ENCODE assay signal across 22 mouse cellular contexts in the genomic region with DNA sequence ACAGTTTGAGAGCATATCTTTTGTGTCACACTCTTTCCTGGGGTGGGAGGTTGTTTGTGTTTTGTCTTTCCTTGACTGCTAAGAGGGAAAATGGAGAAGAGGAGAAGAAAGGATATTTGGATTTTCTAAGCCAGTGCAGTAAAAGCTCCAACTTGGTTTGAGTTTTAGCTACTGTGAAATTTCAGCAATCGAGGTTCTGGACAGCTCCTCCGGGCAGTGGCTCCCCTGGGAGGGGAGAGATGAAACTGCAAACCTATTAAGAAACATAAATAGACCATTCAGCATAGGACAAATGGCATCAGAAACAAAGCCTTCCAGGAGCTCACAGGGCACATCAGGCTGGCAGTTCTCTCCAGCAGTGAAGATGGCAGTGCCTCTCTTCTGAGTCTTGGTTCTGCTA. TPM values are rescaled to one million over a fixed set of nuclear protein-coding genes. Genes with fewer than 3 reads are reported as not detected.
DNase-seq lines count a peak whose midpoint lies in the region; ATAC-seq and TF ChIP-seq lines count a peak whose summit lies in the region.
"Had no signal": no experiment of that assay in that cellular context is flagged by ENCODE, and none has a peak within 500 bp of the region (broad histone marks: within the 10 kb centered on the region; RNA-seq: fewer than 3 reads in every experiment).

No protein-coding gene starts in this region.

- H3K27ac ChIP-seq in kidney, postnatal 0 days = no peak overlapping the region
- no peak overlapping the region for H3K27ac ChIP-seq in kidney, embryonic 14.5 days (ENCODE audit: low read depth, low read length)
- H3K27ac ChIP-seq in stomach, postnatal 0 days (replicated peaks) = no peak overlapping the region
- H3K27ac ChIP-seq: embryonic facial prominence, embryonic 15.5 days; hindbrain, embryonic 12.5 days; left cerebral cortex, adult 2 months; midbrain, embryonic 15.5 days; neural tube, embryonic 12.5 days had no signal

- peak; percentile 37; the same call in 1 of the 2 replicates for TF ChIP-seq CTCF in kidney, postnatal 0 days (IDR thresholded peaks at IDR 0.05; ENCODE audit: low read depth)
- no peak for TF ChIP-seq CTCF in lung, adult 2 months (IDR thresholded peaks at IDR 0.05; ENCODE audit: insufficient read depth, low read length)
- TF ChIP-seq CTCF in stomach, postnatal 0 days (IDR thresholded peaks at IDR 0.05; ENCODE audit: low read depth) = peak; percentile 30

- no peak overlapping the region for H3K4me3 ChIP-seq in kidney, postnatal 0 days (replicated peaks; ENCODE audit: low read depth, low read length)
- no peak overlapping the region for H3K4me3 ChIP-seq in kidney, embryonic 14.5 days (ENCODE audit: low read length)
- H3K4me3 ChIP-seq in lung, adult 2 months (replicated peaks; ENCODE audit: extremely low read depth, low read depth, low read length) = no peak overlapping the region
- H3K4me3 ChIP-seq in stomach, postnatal 0 days (ENCODE audit: low read depth, low read length) = no peak overlapping the region
- H3K4me3 ChIP-seq: embryonic facial prominence, embryonic 15.5 days; hindbrain, embryonic 12.5 days; left cerebral cortex, adult 2 months; midbrain, embryonic 15.5 days; neural tube, embryonic 12.5 days had no signal

- TF ChIP-seq POLR2A in lung, adult 2 months (IDR thresholded peaks at IDR 0.05; ENCODE audit: borderline replicate concordance, extremely low read depth, low read depth, low read length) = no peak

- H3K36me3 ChIP-seq in kidney, postnatal 0 days (ENCODE audit: insufficient read depth, low read length) = no peaks in the 10 kb centered on the region
- H3K36me3 ChIP-seq in kidney, embryonic 14.5 days (ENCODE audit: control insufficient read depth, insufficient read depth, low read length) = no peaks in the 10 kb centered on the region
- no peaks in the 10 kb centered on the region for H3K36me3 ChIP-seq in stomach, postnatal 0 days (ENCODE audit: control insufficient read depth, insufficient read depth, low read length)
- H3K36me3 ChIP-seq: embryonic facial prominence, embryonic 15.5 days; hindbrain, embryonic 12.5 days; midbrain, embryonic 15.5 days; neural tube, embryonic 12.5 days had no signal

- no peak for ATAC-seq in kidney, postnatal 0 days (replicated peaks; ENCODE audit: low FRiP score, low read depth)
- ATAC-seq in kidney, embryonic 14.5 days (ENCODE audit: low FRiP score, low TSS enrichment) = no peak
- ATAC-seq in stomach, postnatal 0 days (ENCODE audit: low FRiP score, low TSS enrichment) = no peak
- ATAC-seq: forebrain, embryonic 14.5 days; midbrain, embryonic 15.5 days had no signal

- no peak overlapping the region for H3K9ac ChIP-seq in kidney, postnatal 0 days (ENCODE audit: low read depth, low read length)
- no peak overlapping the region for H3K9ac ChIP-seq in kidney, embryonic 14.5 days (ENCODE audit: low read depth, low read length)
- H3K9ac ChIP-seq in stomach, postnatal 0 days (ENCODE audit: low read length) = no peak overlapping the region
- H3K9ac ChIP-seq: embryonic facial prominence, embryonic 15.5 days; hindbrain, embryonic 12.5 days; midbrain, embryonic 15.5 days; neural tube, embryonic 12.5 days had no signal

- peak; percentile 33 for DNase-seq in embryo, embryonic 10.5 days (ENCODE audit: low spot score)
- DNase-seq in embryo, embryonic 10 days (ENCODE audit: low spot score) = no peak
- DNase-seq in kidney, postnatal 0 days (ENCODE audit: low spot score) = peak; percentile 36
- DNase-seq in lung, postnatal 10 days = peak; percentile 10
- DNase-seq in lung, adult 2 months = no peak
- DNase-seq in stomach, postnatal 0 days (ENCODE audit: low spot score) = no peak
- DNase-seq in kidney, postnatal 14 days = no peak
- DNase-seq: cerebellum, adult 2 months; kidney, adult 18-20 months; layer of hippocampus, adult 9-11 months; lung, postnatal 36 days; retina, postnatal 1 day; right cerebral cortex, postnatal 25 days; spleen, adult 18-20 months had no signal

- WGBS in kidney, postnatal 0 days = 23% methylated on average over 2 of the region's 2 CpGs
- WGBS in kidney, embryonic 14.5 days = 34% methylated on average over 2 of the region's 2 CpGs
- whole genome bisulfite sequencing in lung, adult 2 months = 31% methylated on average over 2 of the region's 2 CpGs
- WGBS in stomach, postnatal 0 days = 31% methylated on average over 2 of the region's 2 CpGs

- H3K27me3 ChIP-seq in kidney, postnatal 0 days (ENCODE audit: insufficient read depth, low read length) = no peaks in the 10 kb centered on the region
- H3K27me3 ChIP-seq in kidney, embryonic 14.5 days (ENCODE audit: control insufficient read depth, insufficient read depth, low read length) = no peaks in the 10 kb centered on the region
- H3K27me3 ChIP-seq in stomach, postnatal 0 days (ENCODE audit: control insufficient read depth, insufficient read depth, low read length) = no peaks in the 10 kb centered on the region
- H3K27me3 ChIP-seq: embryonic facial prominence, embryonic 15.5 days; hindbrain, embryonic 12.5 days; midbrain, embryonic 15.5 days; neural tube, embryonic 12.5 days had no signal

- no peaks in the 10 kb centered on the region for H3K9me3 ChIP-seq in kidney, postnatal 0 days (replicated peaks; ENCODE audit: low read length)
- no peaks in the 10 kb centered on the region; the same call in 1 of the 2 replicates for H3K9me3 ChIP-seq in kidney, embryonic 14.5 days (ENCODE audit: control insufficient read depth, low read length)
- H3K9me3 ChIP-seq in stomach, postnatal 0 days (ENCODE audit: control insufficient read depth, low read length) = no peaks in the 10 kb centered on the region
- H3K9me3 ChIP-seq: embryonic facial prominence, embryonic 15.5 days; hindbrain, embryonic 12.5 days; midbrain, embryonic 15.5 days; neural tube, embryonic 12.5 days had no signal

- no peak for TF ChIP-seq EP300 in stomach, postnatal 0 days (optimal IDR thresholded peaks at IDR 0.05)

- H3K4me2 ChIP-seq in kidney, postnatal 0 days (ENCODE audit: low read length) = no peak overlapping the region
- no peak overlapping the region for H3K4me2 ChIP-seq in kidney, embryonic 14.5 days (replicated peaks; ENCODE audit: low read depth, low read length)
- no peak overlapping the region for H3K4me2 ChIP-seq in stomach, postnatal 0 days (replicated peaks; ENCODE audit: low read depth)
- H3K4me2 ChIP-seq: embryonic facial prominence, embryonic 15.5 days; heart, embryonic 11.5 days; hindbrain, embryonic 12.5 days; midbrain, embryonic 15.5 days; neural tube, embryonic 12.5 days had no signal

- H3K4me1 ChIP-seq in kidney, postnatal 0 days (replicated peaks; ENCODE audit: insufficient read depth, low read length) = no peaks in the 10 kb centered on the region
- H3K4me1 ChIP-seq in kidney, embryonic 14.5 days (ENCODE audit: control insufficient read depth, insufficient read depth, low read length) = no peaks in the 10 kb centered on the region
- H3K4me1 ChIP-seq in lung, adult 2 months (ENCODE audit: control insufficient read depth, insufficient read depth, low read length) = no peaks in the 10 kb centered on the region
- no peaks in the 10 kb centered on the region for H3K4me1 ChIP-seq in stomach, postnatal 0 days (replicated peaks; ENCODE audit: control insufficient read depth, insufficient read depth)
- H3K4me1 ChIP-seq: embryonic facial prominence, embryonic 15.5 days; hindbrain, embryonic 12.5 days; midbrain, embryonic 15.5 days; neural tube, embryonic 12.5 days had no signal

RNA-seq across cellular contexts. Expression of gene Abat, which starts 9.0 kb away (rescaled TPM):
- 33.9 and 36.6 TPM in 2 replicates for polyA plus RNA-seq in kidney, postnatal 0 days (2015; fragmentation: Nextera tagmentation; extraction: Ambion mirVana)
- polyA plus RNA-seq in kidney, embryonic 14.5 days (2014; fragmentation: Nextera tagmentation; extraction: Ambion mirVana) = 15.8 and 27.2 TPM in 2 replicates
- polyA plus RNA-seq in lung, adult 2 months (2012; rRNA removed) = 3.2 and 4.2 TPM in 2 replicates
- 4.1 and 4.2 TPM in 2 replicates for polyA plus RNA-seq in stomach, postnatal 0 days (2015; fragmentation: Nextera tagmentation; extraction: Ambion mirVana)

RNA-seq across cellular contexts. Expression of gene Mettl22, which starts 33.7 kb away (rescaled TPM):
- 15.2 and 18.4 TPM in 2 replicates for polyA plus RNA-seq in kidney, postnatal 0 days (2015; fragmentation: Nextera tagmentation; extraction: Ambion mirVana)
- 20.5 and 22.2 TPM in 2 replicates for polyA plus RNA-seq in kidney, embryonic 14.5 days (2014; fragmentation: Nextera tagmentation; extraction: Ambion mirVana)
- polyA plus RNA-seq in lung, adult 2 months (2012; rRNA removed) = 16.5 and 24.2 TPM in 2 replicates
- 9.3 and 12.1 TPM in 2 replicates for polyA plus RNA-seq in stomach, postnatal 0 days (2015; fragmentation: Nextera tagmentation; extraction: Ambion mirVana)

Comparison
In these comparisons a context has a peak if more than half of its experiments do, and no peak if none do; other contexts are left out.
1. DNase-seq: peak in embryo, embryonic 10.5 days (single experiment), kidney, postnatal 0 days (single experiment) and lung, postnatal 10 days (single experiment); none in embryo, embryonic 10 days (single experiment), lung, adult 2 months (single experiment), stomach, postnatal 0 days (single experiment) and kidney, postnatal 14 days (single experiment).